Mouse (Mus musculus) liver, embryonic 14.5 days (tissue): ENCODE results near the gene Bmp8a.

Experiments used
- CTCF ChIP-seq: IDR thresholded peaks from 2 replicates; pipeline ENCODE4 v1.5.1; 2016; ENCODE audit warnings: antibody characterized with exemption, low read depth, control low read depth
- EP300 ChIP-seq: IDR thresholded peaks from 2 replicates; pipeline ENCODE4 v1.6.1; 2016; ENCODE audit warnings: antibody characterized with exemption, low read depth

- TF ChIP-seq CTCF = no peak
- peak; percentile 99 for TF ChIP-seq EP300
These were observed 56.3 kb downstream of the Bmp8a start for GRCm38 (mm10) chr4:123286790-123287189.
